Mouse (Mus musculus) CH12.LX (cell line): ENCODE measurements around the gene Osbp2.

Experiments used
- CTCF ChIP-seq, 2 experiments: IDR thresholded peaks in 1 of 2; conservative IDR thresholded peaks in 1 of 2; 2 replicates each; pipeline ENCODE4 v1.5.1; 2011 to 2012; ENCODE audit warnings: low read depth in 2 of 2, low read length in 2 of 2, improper control_type of control experiment in 1 of 2, inconsistent platforms in 1 of 2, mild to moderate bottlenecking in 1 of 2, moderate library complexity in 1 of 2
- E2F4 ChIP-seq: IDR thresholded peaks from 2 replicates; pipeline ENCODE4 v1.6.1; 2011; ENCODE audit warnings: low read depth, low read length, improper control_type of control experiment; ENCODE audit not compliant: insufficient replicate concordance
- EP300 ChIP-seq: IDR thresholded peaks from 2 replicates; pipeline ENCODE4 v1.6.1; 2011; ENCODE audit warnings: low read length, improper control_type of control experiment
- ETS1 ChIP-seq: conservative IDR thresholded peaks from 2 replicates; pipeline ENCODE4 v1.6.1; 2012; ENCODE audit warnings: low read depth, mild to moderate bottlenecking, inconsistent platforms, low read length, improper control_type of control experiment, moderate library complexity
- HCFC1 ChIP-seq: IDR thresholded peaks from 2 replicates; pipeline ENCODE4 v1.6.1; 2012; ENCODE audit warnings: low read depth, mild to moderate bottlenecking, inconsistent platforms, low read length, improper control_type of control experiment
- KAT2A ChIP-seq: IDR thresholded peaks from 2 replicates; pipeline ENCODE4 v1.6.1; 2012; ENCODE audit warnings: low read length, improper control_type of control experiment, inconsistent platforms; ENCODE audit not compliant: insufficient replicate concordance
- MAFK ChIP-seq: IDR thresholded peaks from 2 replicates; pipeline ENCODE4 v1.6.1; 2011; ENCODE audit warnings: low read length, improper control_type of control experiment; ENCODE audit not compliant: insufficient replicate concordance
- MAX ChIP-seq: IDR thresholded peaks from 2 replicates; pipeline ENCODE4 v1.6.1; 2011; ENCODE audit warnings: low read length, improper control_type of control experiment
- MAZ ChIP-seq: IDR thresholded peaks from 2 replicates; pipeline ENCODE4 v1.6.1; 2012; ENCODE audit warnings: low read depth, mild to moderate bottlenecking, inconsistent platforms, low read length, improper control_type of control experiment, moderate library complexity
- POLR2A ChIP-seq: IDR thresholded peaks from 2 replicates; pipeline ENCODE4 v1.6.1; 2011; ENCODE audit warnings: low read depth, mild to moderate bottlenecking, improper control_type of control experiment, low read length
- POLR2AphosphoS2 ChIP-seq: IDR thresholded peaks from 2 replicates; pipeline ENCODE4 v1.6.1; 2011; ENCODE audit warnings: low read depth, low read length, improper control_type of control experiment
- RAD21 ChIP-seq: IDR thresholded peaks from 2 replicates; pipeline ENCODE4 v1.6.1; 2011; ENCODE audit warnings: low read depth, mild to moderate bottlenecking, low read length, improper control_type of control experiment, moderate library complexity
- ZKSCAN1 ChIP-seq: IDR thresholded peaks from 2 replicates; pipeline ENCODE4 v1.6.1; 2012; ENCODE audit warnings: low read depth, inconsistent platforms, low read length, improper control_type of control experiment, borderline replicate concordance
- ZMIZ1 ChIP-seq: IDR thresholded peaks from 2 replicates; pipeline ENCODE4 v1.6.1; 2012; ENCODE audit warnings: low read depth, mild to moderate bottlenecking, inconsistent platforms, low read length, improper control_type of control experiment

DNA sequence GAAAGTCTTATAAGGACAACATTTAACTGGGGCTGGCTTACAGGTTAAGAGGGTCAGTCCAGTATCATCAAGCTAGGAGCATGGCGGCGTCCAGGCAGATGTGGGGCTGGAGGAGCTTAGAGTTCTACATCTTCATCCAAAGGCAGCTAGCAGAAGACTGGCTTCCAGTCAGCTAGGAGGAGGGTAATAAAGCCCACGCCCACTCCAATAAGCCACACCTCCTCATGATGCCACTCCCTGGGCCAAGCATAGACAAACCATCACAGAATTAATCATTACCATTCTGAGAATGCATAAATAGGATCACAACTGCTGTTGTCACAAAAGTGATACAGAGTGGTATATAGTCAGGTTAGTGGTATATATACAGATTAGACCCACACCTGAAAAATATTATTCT lies 73.8 kb downstream of the Osbp2 start:
- TF ChIP-seq EP300 (no peak), CTCF (conservative IDR thresholded peaks at IDR 0.05 in 1 of 2, IDR thresholded peaks at IDR 0.05 in 1 of 2; ENCODE audit: low read depth in 2 of 2, low read length in 2 of 2) (no peak), MAX (no peak), ZKSCAN1 (no peak), POLR2A (no peak), KAT2A (no peak), MAFK (no peak), ZMIZ1 (no peak), ETS1 (no peak), POLR2AphosphoS2 (no peak), HCFC1 (no peak), RAD21 (no peak), E2F4 (no peak), MAZ (no peak)
